Mouse (Mus musculus): ENCODE data around the gene Cx3cr1.
"Not testable (repeated sequence)": the region's sequence is repeated elsewhere in the genome, so short reads cannot be mapped to it uniquely, and the experiment has no call there.

Cx3cr1 gene

GRCm38 (mm10) chr9:120069779-120070178 is at the start of gene Cx3cr1:
TSS of gene Cx3cr1 (minus strand) at chr9:120069879.
- no peak for DNase-seq

GRCm38 (mm10) chr9:120118212-120118611 is 48.5 kb upstream of the Cx3cr1 start:
- DNase-seq = no peak

- DNase-seq = no peak
Measured at GRCm38 (mm10) chr9:120116184-120116624, 46.5 kb upstream of the Cx3cr1 start.

GRCm38 (mm10) chr9:120115580-120115979 is 45.9 kb upstream of the Cx3cr1 start:
- DNase-seq = no peak

GRCm38 (mm10) chr9:120114789-120115151 is 45.1 kb upstream of the Cx3cr1 start:
- no peak for DNase-seq

GRCm38 (mm10) chr9:120114051-120114788 is 44.5 kb upstream of the Cx3cr1 start:
- DNase-seq = no peak

- DNase-seq = no peak
Measured at GRCm38 (mm10) chr9:120113456-120113855, 43.8 kb upstream of the Cx3cr1 start.

- no peak for DNase-seq
Measured at GRCm38 (mm10) chr9:120112472-120112871, 42.8 kb upstream of the Cx3cr1 start.

GRCm38 (mm10) chr9:120111156-120111945 is 41.7 kb upstream of the Cx3cr1 start:
- DNase-seq = no peak

- DNase-seq = peak; percentile 97
Measured at GRCm38 (mm10) chr9:120110211-120111018, 40.7 kb upstream of the Cx3cr1 start, which contains the start of gene Slc25a38. TSS of gene Slc25a38 (plus strand) at chr9:120110374.

GRCm38 (mm10) chr9:120108953-120109352 is 39.3 kb upstream of the Cx3cr1 start:
- DNase-seq = not testable (repeated sequence)

- no peak for DNase-seq
Measured at GRCm38 (mm10) chr9:120101165-120101564, 31.5 kb upstream of the Cx3cr1 start.

GRCm38 (mm10) chr9:120099304-120099703 is 29.6 kb upstream of the Cx3cr1 start:
- no peak for DNase-seq

- peak; percentile 82 for DNase-seq
Measured at GRCm38 (mm10) chr9:120098682-120099081, 29.0 kb upstream of the Cx3cr1 start.

- DNase-seq = no peak
Measured at GRCm38 (mm10) chr9:120095886-120096285, 26.2 kb upstream of the Cx3cr1 start.

- DNase-seq = no peak
Measured at GRCm38 (mm10) chr9:120093701-120094100, 24.0 kb upstream of the Cx3cr1 start.

GRCm38 (mm10) chr9:120091696-120092238 is 22.1 kb upstream of the Cx3cr1 start, which contains the start of gene Ccr8:
TSS of gene Ccr8 (plus strand) at chr9:120092114.
- no peak for DNase-seq

GRCm38 (mm10) chr9:120091086-120091485 is 21.4 kb upstream of the Cx3cr1 start:
- DNase-seq = no peak

- no peak for DNase-seq
Measured at GRCm38 (mm10) chr9:120089125-120089524, 19.4 kb upstream of the Cx3cr1 start.

GRCm38 (mm10) chr9:120084406-120084805 is 14.7 kb upstream of the Cx3cr1 start:
- DNase-seq = no peak

- DNase-seq = no peak
Measured at GRCm38 (mm10) chr9:120083158-120083894, 13.6 kb upstream of the Cx3cr1 start.

GRCm38 (mm10) chr9:120082691-120083090 is 13.0 kb upstream of the Cx3cr1 start:
- DNase-seq = no peak

All from right cerebral cortex, postnatal 4 days (tissue).